Mouse (Mus musculus): Measurements from ENCODE around the gene Sox10.

GRCm38 (mm10) chr15:79119491-79119890, 45.5 kb downstream of the Sox10 start:
- no peak for TF ChIP-seq CTCF (IDR thresholded peaks at IDR 0.05)
- TF ChIP-seq EP300 (IDR thresholded peaks at IDR 0.05) = no peak
